Mouse (Mus musculus): ENCODE results near the gene Igfbp6.

Gene Igfbp6

GRCm38 (mm10) chr15:102108651-102109525, 35.3 kb upstream of the Igfbp6 start:
- DNase-seq (ENCODE audit: low spot score in 2 of 2), result peak; percentile 61 to 80

- DNase-seq (ENCODE audit: low spot score in 2 of 2), result no peak
Observed at GRCm38 (mm10) chr15:102110271-102110670, 33.9 kb upstream of the Igfbp6 start.

- DNase-seq (ENCODE audit: low spot score in 2 of 2), result no peak
Observed at GRCm38 (mm10) chr15:102110701-102111494, 33.3 kb upstream of the Igfbp6 start.

GRCm38 (mm10) chr15:102111495-102111829, 32.7 kb upstream of the Igfbp6 start:
- no peak for DNase-seq (ENCODE audit: low spot score in 2 of 2)

GRCm38 (mm10) chr15:102112181-102112580, 32.0 kb upstream of the Igfbp6 start:
- no peak for DNase-seq (ENCODE audit: low spot score in 2 of 2)

- DNase-seq (ENCODE audit: low spot score in 2 of 2), result no peak
Observed at GRCm38 (mm10) chr15:102112827-102113226, 31.3 kb upstream of the Igfbp6 start.

GRCm38 (mm10) chr15:102113674-102114073, 30.5 kb upstream of the Igfbp6 start:
- DNase-seq (ENCODE audit: low spot score in 2 of 2), result no peak

- DNase-seq (ENCODE audit: low spot score in 2 of 2), result no peak
Observed at GRCm38 (mm10) chr15:102114651-102115260, 29.4 kb upstream of the Igfbp6 start.

- DNase-seq (ENCODE audit: low spot score in 2 of 2), result no peak
Observed at GRCm38 (mm10) chr15:102115731-102116231, 28.4 kb upstream of the Igfbp6 start.

GRCm38 (mm10) chr15:102116753-102117415, 27.3 kb upstream of the Igfbp6 start:
- DNase-seq (ENCODE audit: low spot score in 2 of 2), result no peak

GRCm38 (mm10) chr15:102117461-102118443, 26.4 kb upstream of the Igfbp6 start:
- no peak for DNase-seq (ENCODE audit: low spot score in 2 of 2)

- no peak for DNase-seq (ENCODE audit: low spot score in 2 of 2)
Observed at GRCm38 (mm10) chr15:102118591-102118990, 25.6 kb upstream of the Igfbp6 start.

GRCm38 (mm10) chr15:102119121-102119830, 24.9 kb upstream of the Igfbp6 start:
- no peak for DNase-seq (ENCODE audit: low spot score in 2 of 2)

GRCm38 (mm10) chr15:102119831-102120170, 24.4 kb upstream of the Igfbp6 start:
- no peak for DNase-seq (ENCODE audit: low spot score in 2 of 2)

- no peak for DNase-seq (ENCODE audit: low spot score in 2 of 2)
Observed at GRCm38 (mm10) chr15:102120530-102120929, 23.6 kb upstream of the Igfbp6 start.

- DNase-seq (ENCODE audit: low spot score in 2 of 2), result no peak
Observed at GRCm38 (mm10) chr15:102126303-102126702, 17.9 kb upstream of the Igfbp6 start.

GRCm38 (mm10) chr15:102133314-102133713, 10.8 kb upstream of the Igfbp6 start:
- no peak for DNase-seq (ENCODE audit: low spot score in 2 of 2)

- no peak for DNase-seq (ENCODE audit: low spot score in 2 of 2)
Observed at GRCm38 (mm10) chr15:102134709-102135108, 9.5 kb upstream of the Igfbp6 start.

- no peak for DNase-seq (ENCODE audit: low spot score in 2 of 2)
Observed at GRCm38 (mm10) chr15:102135522-102136128, 8.5 kb upstream of the Igfbp6 start.

All from thymus, postnatal 10 days (tissue).